Mouse (Mus musculus) kidney, adult 8-10 months (tissue): ENCODE data around the gene Msi1.

Experiments
- DNase-seq, 2 experiments: peaks; one replicate each; pipeline ENCODE4 v3.0.0; 2022

The Msi1 gene

GRCm38 (mm10) chr5:115434280-115434852, 5.0 kb downstream of the Msi1 start:
- no peak for DNase-seq

- no peak for DNase-seq
Measured at GRCm38 (mm10) chr5:115434853-115435754, 5.7 kb downstream of the Msi1 start.

GRCm38 (mm10) chr5:115435755-115436379, 6.5 kb downstream of the Msi1 start:
- DNase-seq, result no peak

GRCm38 (mm10) chr5:115436421-115437124, 7.2 kb downstream of the Msi1 start:
- peak in 1 of 2 experiments; percentile 7 for DNase-seq

GRCm38 (mm10) chr5:115437242-115437944, 8.0 kb downstream of the Msi1 start:
- no peak for DNase-seq

GRCm38 (mm10) chr5:115437945-115438315, 8.5 kb downstream of the Msi1 start:
- DNase-seq, result no peak

GRCm38 (mm10) chr5:115438667-115439066, 9.3 kb downstream of the Msi1 start:
- no peak for DNase-seq

GRCm38 (mm10) chr5:115441205-115441849, 11.9 kb downstream of the Msi1 start:
- peak; percentile 39 to 73 for DNase-seq

GRCm38 (mm10) chr5:115442663-115443062, 13.3 kb downstream of the Msi1 start:
- peak in 1 of 2 experiments; percentile 13 for DNase-seq

- no peak for DNase-seq
Measured at GRCm38 (mm10) chr5:115444130-115444529, 14.7 kb downstream of the Msi1 start.

GRCm38 (mm10) chr5:115447108-115447507, 17.7 kb downstream of the Msi1 start:
- no peak for DNase-seq

GRCm38 (mm10) chr5:115449247-115449646, 19.8 kb downstream of the Msi1 start:
- no peak for DNase-seq

GRCm38 (mm10) chr5:115450410-115451317, 21.3 kb downstream of the Msi1 start:
- DNase-seq, result no peak

- no peak for DNase-seq
Measured at GRCm38 (mm10) chr5:115454422-115455090, 25.2 kb downstream of the Msi1 start.

GRCm38 (mm10) chr5:115455838-115456237, 26.4 kb downstream of the Msi1 start:
- no peak for DNase-seq

GRCm38 (mm10) chr5:115458918-115459317, 29.5 kb downstream of the Msi1 start:
- DNase-seq, result peak in 1 of 2 experiments; percentile 44

- DNase-seq, result no peak
Measured at GRCm38 (mm10) chr5:115464408-115465115, 35.2 kb downstream of the Msi1 start.

- DNase-seq, result no peak
Measured at GRCm38 (mm10) chr5:115465642-115466420, 36.4 kb downstream of the Msi1 start, which contains the start of gene Pla2g1b. Gene Pla2g1b, plus strand, starts transcription at chr5:115466262.

GRCm38 (mm10) chr5:115469791-115470190, 40.4 kb downstream of the Msi1 start:
- DNase-seq, result peak; percentile 45 to 59
